Mouse (Mus musculus): ENCODE results near the gene Cipc. TPM values are rescaled to one million over a fixed set of nuclear protein-coding genes. Genes with fewer than 3 reads are reported as not detected.

Gene Cipc
- total RNA-seq, 2 experiments from 2014 or later: 59.9 to 61.9 TPM

GRCm38 (mm10) chr12:87003606-87004005, 56.8 kb downstream of the Cipc start:
- intact Hi-C loops (cut with DNase I): no loop called here
- no peak for DNase-seq (ENCODE audit: extremely low spot score in 1 of 2, low spot score in 2 of 2)

DNA sequence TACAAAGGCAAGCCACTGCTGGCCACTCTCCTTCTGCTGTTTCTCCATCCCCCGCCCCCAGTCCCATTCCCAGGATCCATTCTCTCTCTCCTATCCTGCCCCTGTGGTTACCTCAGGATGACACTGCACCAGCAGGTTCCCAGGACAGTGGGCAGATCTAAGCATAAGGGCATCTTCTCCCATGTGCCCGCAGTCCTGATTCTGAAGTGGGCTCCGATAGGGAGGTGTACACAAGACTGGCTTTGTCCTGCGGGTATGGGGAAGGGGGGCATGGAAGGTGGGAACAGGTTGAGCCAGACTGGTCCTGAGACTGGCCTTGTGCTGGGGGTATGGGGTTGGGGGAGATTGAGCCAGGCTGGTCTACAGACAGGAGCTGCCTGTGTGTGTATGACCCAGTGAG, 57.8 kb downstream of the Cipc start:
- DNase-seq (ENCODE audit: extremely low spot score in 1 of 2, low spot score in 2 of 2): no peak
- intact Hi-C loops (cut with DNase I): no loop called here

Other genes starting within 250 kb of the Cipc start
- 1 to 10 TPM; 9.0 to 9.8 TPM for gene Angel1, start 220.6 kb upstream of the Cipc start, total RNA-seq (2021)
- not detected for gene Lrrc74a, start 212.7 kb upstream of the Cipc start, total RNA-seq (2021)
- gene Irf2bpl, start 62.2 kb upstream of the Cipc start, total RNA-seq (2021): 10 to 100 TPM; 86.4 to 89.5 TPM
- gene Zdhhc22, start 43.4 kb downstream of the Cipc start, total RNA-seq (2021): 10 to 100 TPM; 45.0 to 47.8 TPM
- gene Tmem63c, start 74.3 kb downstream of the Cipc start, total RNA-seq (2021): 10 to 100 TPM; 41.9 to 46.4 TPM
- gene Ngb, start 155.5 kb downstream of the Cipc start, total RNA-seq (2021): 1 to 10 TPM; 9.3 to 10.0 TPM
- 10 to 100 TPM; 57.8 to 62.2 TPM for gene Gstz1, start 200.1 kb downstream of the Cipc start, total RNA-seq (2021)
- gene Pomt2, start 200.9 kb downstream of the Cipc start, total RNA-seq (2021): 10 to 100 TPM; 21.0 to 22.8 TPM

Data from left cerebral cortex, postnatal 10 days (tissue).